Mouse (Mus musculus) adrenal gland, adult 18-20 months (tissue): Measurements from ENCODE around the gene Gm7257. TPM values are rescaled to one million over a fixed set of nuclear protein-coding genes. Genes with fewer than 3 reads are reported as not detected.
A peak's percentile ranks its signal among the peaks of the same experiment; 100 is the strongest.

Experiments
- DNase-seq, 2 experiments: peaks; one replicate each; pipeline ENCODE4 v3.0.0; 2021 to 2022; ENCODE audit warnings: low spot score in 2 of 2
- long read RNA-seq, 2 experiments: library from polyadenylated mRNA; stranded (forward); transcript quantifications; one replicate each; pipeline ENCODE4 v2.0.0; 2021
- total RNA-seq, 2 experiments: library from RNA; stranded (reverse); gene quantifications; 1 replicate in 1 of 2; 2 replicates in 1 of 2; pipeline ENCODE4 v1.2.3; 2021

Gm7257 gene
- total RNA-seq = not detected
- long read RNA-seq, experiment 1 = 0 reads
- long read RNA-seq, experiment 2 = 0 reads

- DNase-seq = no peak
Observed at GRCm38 (mm10) chr9:36431584-36431983, at the start of gene Gm7257. Gm7257 (plus strand) TSS chr9:36431884.

- DNase-seq = no peak
Observed at GRCm38 (mm10) chr9:36402991-36403390, 28.7 kb upstream of the Gm7257 start.

GRCm38 (mm10) chr9:36435051-36435764, 3.5 kb downstream of the Gm7257 start:
- DNase-seq = peak in 1 of 2 experiments; percentile 20

GRCm38 (mm10) chr9:36475338-36475737, 43.7 kb downstream of the Gm7257 start, which contains the start of gene Gm9513:
Gm9513 (plus strand) TSS chr9:36475638.
- DNase-seq = no peak

Other genes starting within 250 kb of the Gm7257 start
- not detected for gene Gm9513, start 43.8 kb downstream of the Gm7257 start, total RNA-seq
- not detected for gene Gm5615, start 110.1 kb downstream of the Gm7257 start, total RNA-seq
- not detected for gene Gm17689, start 150.8 kb downstream of the Gm7257 start, total RNA-seq
- not detected for gene A630095E13Rik, start 211.5 kb downstream of the Gm7257 start, total RNA-seq